Mouse (Mus musculus) left cerebral cortex, adult 11 months (tissue): Measurements from ENCODE around the gene Rad9a.

Experiments
- DNase-seq: peaks from one replicate; pipeline ENCODE4 v3.0.0; 2022; ENCODE audit warnings: low spot score

The Rad9a gene

GRCm38 (mm10) chr19:4146366-4147021 lies 55.0 kb downstream of the Rad9a start:
- DNase-seq = no peak

DNA sequence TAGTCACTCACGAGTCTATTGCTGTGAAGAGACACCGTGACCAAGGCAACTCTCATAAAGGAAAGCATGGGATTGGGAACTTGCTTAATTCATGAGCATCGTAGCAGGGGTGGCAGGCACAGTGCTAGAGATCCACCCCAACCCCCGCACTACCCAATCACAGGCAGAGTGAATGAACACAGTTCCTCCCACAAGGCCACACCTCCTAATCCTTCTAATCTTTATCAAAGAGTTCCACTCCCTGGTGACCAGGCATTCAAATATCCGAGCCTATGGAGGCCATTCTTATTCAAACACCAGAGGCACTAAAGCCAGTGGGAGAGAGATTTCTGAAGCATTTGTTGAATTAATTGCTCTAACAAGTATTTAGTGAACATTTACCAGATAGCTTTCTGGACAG lies 55.5 kb downstream of the Rad9a start:
- no peak for DNase-seq
